Mouse (Mus musculus) layer of hippocampus, postnatal 25 days (tissue): Measurements from ENCODE around the gene C2. TPM values are rescaled to one million over a fixed set of nuclear protein-coding genes. Genes with fewer than 3 reads are reported as not detected.
"Not testable (repeated sequence)": the region's sequence is repeated elsewhere in the genome, so short reads cannot be mapped to it uniquely, and the experiment has no call there.

Experiments
- DNase-seq, 2 experiments: peaks; one replicate each; pipeline ENCODE4 v3.0.0; 2022; ENCODE audit warnings: mixed read lengths in 2 of 2, low spot score in 1 of 2; ENCODE audit errors: extremely low spot score in 1 of 2
- microRNA-seq, 2 experiments: library from miRNA; unstranded; fragments of <30 nt; microRNA quantifications; one replicate each; pipeline ENCODE4 v1.2.0; 2021
- total RNA-seq, 2 experiments: library from RNA; stranded (reverse); gene quantifications; 2 replicates each; pipeline ENCODE4 v1.2.3; 2021

C2 gene
- total RNA-seq, 2 experiments from 2014 or later, result 0.86 to 1.9 TPM

DNA sequence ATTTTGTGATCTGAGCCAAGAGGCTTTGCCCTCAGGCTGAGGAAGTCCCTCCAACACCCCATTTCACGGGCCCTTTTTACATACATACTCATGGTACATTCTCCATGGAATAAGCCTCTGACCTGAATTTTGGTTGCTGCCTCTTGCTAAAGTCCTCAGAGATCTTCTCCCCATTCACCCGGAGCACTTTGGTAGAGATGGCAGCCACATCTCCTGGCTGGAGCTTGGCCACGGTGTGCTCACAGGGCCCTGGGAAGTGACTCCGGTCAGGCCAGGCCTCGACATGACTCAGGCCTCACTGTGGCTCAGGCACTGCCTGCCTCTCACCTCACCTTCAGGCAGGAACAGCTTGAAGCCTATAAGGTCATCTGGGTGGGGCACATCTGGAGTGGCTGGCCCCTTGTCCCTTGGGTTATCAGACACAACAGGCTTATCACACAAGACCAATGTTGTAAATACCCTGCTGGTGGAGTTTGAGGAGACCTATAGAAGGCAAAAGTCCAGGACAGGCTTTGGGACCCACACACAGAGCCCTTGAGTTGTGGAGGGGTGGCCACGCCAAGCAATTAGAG, 57.2 kb downstream of the C2 start:
- DNase-seq, result no peak

DNA sequence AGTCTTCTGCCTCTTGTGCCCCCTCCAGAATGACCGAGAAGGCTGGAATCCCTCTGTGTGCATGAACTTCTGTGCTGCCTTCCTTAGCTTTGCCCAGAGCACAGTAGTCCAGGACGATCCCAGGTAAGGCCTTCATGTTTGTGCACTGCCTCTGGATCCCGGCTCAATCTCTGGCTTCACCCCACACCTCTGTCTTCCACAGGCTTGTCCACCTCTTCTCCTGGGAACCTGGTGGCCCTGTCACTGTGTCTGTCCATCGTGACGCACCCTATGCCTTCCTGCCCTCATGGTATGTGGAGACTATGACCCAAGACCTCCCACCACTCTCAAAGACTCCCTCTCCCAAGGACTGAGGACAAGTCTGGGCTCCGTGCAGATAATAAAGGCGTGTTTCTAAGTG, 59.3 kb downstream of the C2 start:
- no peak for DNase-seq

DNA sequence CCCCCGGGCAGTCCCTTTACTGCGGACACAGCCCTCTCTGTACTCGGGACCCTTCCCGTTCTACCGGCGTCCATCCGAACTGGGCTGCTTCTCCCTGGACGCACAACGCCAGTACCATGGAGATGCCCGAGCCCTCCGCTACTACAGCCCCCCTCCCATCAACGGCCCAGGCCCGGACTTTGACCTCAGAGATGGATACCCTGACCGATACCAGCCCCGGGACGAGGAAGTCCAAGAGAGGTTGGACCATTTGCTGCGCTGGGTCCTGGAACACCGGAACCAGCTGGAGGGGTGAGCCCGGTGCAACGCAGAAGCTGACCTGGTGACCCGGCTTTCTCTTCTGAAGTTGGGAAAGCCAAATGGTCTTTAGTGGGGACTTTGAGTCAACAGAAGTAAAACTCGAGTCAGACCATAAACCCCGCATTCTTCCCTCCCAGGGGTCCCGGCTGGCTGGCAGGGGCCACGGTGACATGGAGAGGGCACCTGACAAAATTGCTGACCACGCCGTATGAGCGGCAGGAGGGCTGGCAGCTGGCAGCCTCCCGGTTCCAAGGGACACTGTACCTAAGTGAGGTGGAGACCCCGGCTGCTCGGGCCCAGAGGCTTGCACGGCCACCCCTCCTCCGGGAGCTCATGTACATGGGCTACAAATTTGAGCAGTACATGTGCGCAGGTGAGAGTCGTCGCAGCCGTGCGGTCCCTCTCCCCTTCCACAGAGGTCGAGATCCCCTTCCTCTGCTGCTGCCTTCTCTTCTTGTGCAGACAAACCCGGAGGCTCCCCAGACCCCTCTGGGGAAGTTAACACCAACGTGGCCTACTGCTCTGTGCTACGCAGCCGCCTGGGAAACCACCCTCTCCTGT, 60.4 kb downstream of the C2 start:
- DNase-seq, result no peak

DNA sequence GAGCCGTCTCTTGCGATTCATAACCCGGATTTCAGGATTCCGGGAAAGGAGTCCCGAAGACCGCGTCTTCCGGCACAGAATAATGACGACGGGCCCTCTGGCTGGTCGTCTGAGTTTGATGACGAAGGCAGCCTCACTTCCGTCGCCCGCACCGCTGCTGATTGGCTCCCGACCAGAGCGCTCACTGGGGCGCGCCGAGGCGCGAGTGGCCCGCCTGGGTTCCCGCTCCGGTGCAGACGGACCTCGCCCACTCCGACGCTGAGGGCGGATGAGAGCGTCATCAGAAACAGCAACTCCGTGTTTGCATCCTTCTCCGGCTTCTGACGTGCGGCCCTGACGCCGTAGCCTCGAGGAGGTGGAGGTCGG, 61.2 kb downstream of the C2 start, which contains the start of the genes Stk19 and Dxo:
Stk19 (minus strand) TSS at position 90 of the 366 bp plus-strand sequence.
Dxo (plus strand) TSS at position 164 of the 366 bp plus-strand sequence.
- DNase-seq, result peak; percentile 92 to 95

DNA sequence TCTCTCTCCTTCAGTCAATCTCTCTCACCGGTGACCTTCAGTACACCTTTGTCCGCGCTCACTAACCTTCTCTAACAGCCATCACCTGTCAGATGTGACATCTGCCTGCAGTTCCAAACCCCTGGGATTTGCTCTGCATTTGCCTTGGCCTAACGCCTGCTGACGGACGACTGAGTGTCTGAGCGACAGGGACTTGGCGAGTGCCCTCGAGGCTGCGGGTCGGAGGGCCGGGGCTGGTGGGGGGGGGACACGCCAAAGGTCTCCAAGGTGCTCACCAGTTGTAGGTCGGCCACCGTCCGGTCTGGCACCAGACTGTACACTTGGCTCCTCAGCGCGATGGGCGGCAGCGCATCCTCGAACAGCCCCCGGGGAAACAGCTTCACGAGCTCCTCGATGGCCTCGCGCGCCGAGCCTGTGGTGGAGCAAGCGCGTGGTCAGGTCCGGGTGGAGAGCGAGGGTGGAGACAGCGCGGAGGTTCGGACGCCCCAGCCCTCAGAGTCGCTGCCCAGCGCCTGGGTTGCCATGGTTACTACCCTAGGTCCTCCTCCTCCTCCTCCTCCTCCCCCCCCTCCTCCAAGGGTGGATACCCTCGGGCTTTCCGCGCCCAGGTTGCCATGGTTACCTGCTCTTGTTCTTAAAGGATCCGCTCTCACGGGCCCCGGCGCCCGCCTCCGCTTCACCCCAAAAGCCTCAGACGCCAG, 61.8 kb downstream of the C2 start:
- no peak for DNase-seq

DNA sequence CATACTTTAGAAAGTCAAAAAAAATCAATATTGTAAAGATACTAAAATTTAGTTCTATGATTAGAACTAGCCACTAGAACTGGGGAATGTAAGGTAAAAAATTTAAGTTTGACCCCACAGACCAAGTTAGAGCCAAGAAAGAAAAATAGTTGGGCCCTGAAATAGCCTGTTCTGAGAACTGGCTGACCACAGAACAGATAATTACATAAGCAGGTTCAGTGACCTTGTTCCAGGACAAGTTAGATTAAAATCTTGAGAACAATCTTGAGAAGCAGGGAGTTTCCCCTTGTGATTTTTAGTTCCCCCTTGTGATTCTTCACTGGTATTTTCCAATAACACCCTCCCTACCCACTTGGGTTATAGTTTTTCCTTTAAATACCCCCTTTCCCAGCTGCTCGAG, 67.3 kb downstream of the C2 start:
- DNase-seq, result not testable (repeated sequence)

DNA sequence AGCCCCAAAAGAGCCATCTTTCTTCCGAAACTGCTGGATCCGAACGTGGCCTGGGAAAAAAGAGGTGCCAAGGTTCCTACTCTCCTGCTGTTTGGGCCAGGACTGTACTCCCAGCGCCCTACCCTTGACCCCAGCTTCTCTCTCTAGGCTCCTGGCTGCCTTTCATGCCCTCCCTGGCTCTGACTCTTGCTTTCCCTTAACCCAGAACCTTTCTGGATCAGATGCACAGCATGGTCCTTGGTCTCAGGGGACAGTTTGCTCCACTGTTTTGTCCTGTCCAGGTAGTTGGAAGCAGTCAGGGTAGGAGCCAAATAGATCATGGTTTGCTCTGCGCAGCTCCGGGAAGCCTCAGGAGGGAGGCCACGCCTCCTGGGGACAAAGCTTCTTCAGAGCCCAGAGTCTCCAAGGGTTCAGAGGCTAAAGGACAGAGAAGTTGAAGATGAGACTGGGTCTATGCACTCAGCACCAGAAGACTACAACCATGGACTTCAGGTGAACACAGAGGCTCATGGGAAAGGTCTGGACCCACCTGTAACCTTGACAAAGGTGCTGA, 83.2 kb downstream of the C2 start:
- DNase-seq, result no peak

DNA sequence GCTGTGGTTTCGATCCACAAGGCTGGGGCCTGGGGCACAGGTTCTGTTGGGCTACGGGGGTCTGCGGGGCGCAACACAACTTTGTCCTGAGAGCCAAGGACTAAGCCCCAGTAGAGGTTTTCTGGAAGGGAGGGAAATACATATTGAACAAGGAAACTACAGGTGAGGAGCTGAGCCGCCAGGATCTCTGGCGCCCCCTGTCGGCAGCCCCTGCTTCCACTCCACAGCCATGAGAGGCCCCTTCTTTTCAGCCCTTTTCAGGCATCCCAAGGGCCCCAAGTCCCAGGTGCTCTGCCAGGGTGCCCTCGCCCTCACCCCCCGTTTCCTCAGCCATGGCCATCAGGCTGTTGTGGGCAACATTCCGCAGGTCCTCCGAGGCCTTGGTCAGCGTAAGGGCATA, 84.3 kb downstream of the C2 start:
- DNase-seq, result peak; percentile 38 to 64

Small RNA genes lying within 50 kb of the gene (microRNA-seq; reads per million reads assigned to microRNA genes)
- gene Mir6970 (2.6 to 3.0 reads per million in 2 experiments), gene Mir6971 (3.1 to 5.8 reads per million in 2 experiments), gene Mir6972 (0 reads per million in 2 experiments)

Other genes starting within 250 kb of the C2 start
- 1 to 10 TPM; 7.1 to 9.0 TPM for gene Tnxb, start 227.7 kb downstream of the C2 start, total RNA-seq
- 10 to 100 TPM; 16.5 to 17.5 TPM for gene C4b, start 154.4 kb downstream of the C2 start, total RNA-seq
- under 1 TPM; 0.12 to 0.19 TPM for gene Cyp21a1, start 93.7 kb downstream of the C2 start, total RNA-seq
- 10 to 100 TPM; 57.3 to 59.8 TPM for gene Stk19, start 61.3 kb downstream of the C2 start, total RNA-seq
- gene Dxo, start 61.2 kb downstream of the C2 start, total RNA-seq, result 10 to 100 TPM; 36.7 to 37.7 TPM
- 10 to 100 TPM; 64.7 to 72.4 TPM for gene Skiv2l, start 48.1 kb downstream of the C2 start, total RNA-seq
- gene Nelfe, start 47.9 kb downstream of the C2 start, total RNA-seq, result 10 to 100 TPM; 32.1 to 39.1 TPM
- gene Cfb, start 35.7 kb downstream of the C2 start, total RNA-seq, result under 1 TPM in 1 of 2 experiments, not detected in 1; 0.17 TPM
- gene Zbtb12, start 18.8 kb downstream of the C2 start, total RNA-seq, result 1 to 10 TPM; 7.3 to 7.7 TPM
- not detected for gene Gm20547, start 16.2 kb downstream of the C2 start, total RNA-seq
- gene Ehmt2, start 204 bp upstream of the C2 start, total RNA-seq, result 100 to 1,000 TPM; 164 to 188 TPM
- gene Slc44a4, start 16.2 kb upstream of the C2 start, total RNA-seq, result under 1 TPM; 0.20 to 0.21 TPM
- gene Neu1, start 33.0 kb upstream of the C2 start, total RNA-seq, result 10 to 100 TPM; 37.2 to 37.4 TPM
- gene Hspa1b, start 61.0 kb upstream of the C2 start, total RNA-seq, result 10 to 100 TPM; 17.0 to 23.5 TPM
- not detected for gene Gm20481, start 71.6 kb upstream of the C2 start, total RNA-seq
- 10 to 100 TPM; 14.9 to 17.9 TPM for gene Hspa1a, start 73.9 kb upstream of the C2 start, total RNA-seq
- gene Hspa1l, start 74.4 kb upstream of the C2 start, total RNA-seq, result under 1 TPM; 0.22 to 0.31 TPM
- 10 to 100 TPM; 18.1 to 19.3 TPM for gene Lsm2, start 83.6 kb upstream of the C2 start, total RNA-seq
- gene Vars, start 102.7 kb upstream of the C2 start, total RNA-seq, result 10 to 100 TPM; 43.7 to 55.6 TPM
- under 1 TPM; 0.07 to 0.23 TPM for gene Vwa7, start 118.3 kb upstream of the C2 start, total RNA-seq
- gene Sapcd1, start 129.8 kb upstream of the C2 start, total RNA-seq, result 1 to 10 TPM in 1 of 2 experiments, under 1 TPM in 1; 0.64 to 1.1 TPM
- gene Msh5, start 148.5 kb upstream of the C2 start, total RNA-seq, result under 1 TPM; 0.62 to 0.82 TPM
- gene Clic1, start 151.7 kb upstream of the C2 start, total RNA-seq, result 10 to 100 TPM in 1 of 2 experiments, 1 to 10 TPM in 1; 9.7 to 10.1 TPM
- gene Ddah2, start 160.8 kb upstream of the C2 start, total RNA-seq, result 10 to 100 TPM; 19.5 to 20.7 TPM
- not detected for gene Ly6g6c, start 167.1 kb upstream of the C2 start, total RNA-seq
- gene Mpig6b, start 167.9 kb upstream of the C2 start, total RNA-seq, result not detected
- 1 to 10 TPM; 4.1 to 4.3 TPM for gene Ly6g6e, start 178.6 kb upstream of the C2 start, total RNA-seq
- 1 to 10 TPM in 1 of 2 experiments, under 1 TPM in 1; 0.80 to 1.2 TPM for gene Ly6g6d, start 179.8 kb upstream of the C2 start, total RNA-seq
- gene Ly6g6f, start 187.3 kb upstream of the C2 start, total RNA-seq, result not detected
- 10 to 100 TPM; 97.9 to 98.1 TPM for gene Abhd16a, start 191.0 kb upstream of the C2 start, total RNA-seq
- gene Ly6g5c, start 210.0 kb upstream of the C2 start, total RNA-seq, result not detected
- under 1 TPM; 0.42 to 0.54 TPM for gene Ly6g5b, start 217.2 kb upstream of the C2 start, total RNA-seq
- 10 to 100 TPM; 14.2 to 14.4 TPM for gene Gpank1, start 223.2 kb upstream of the C2 start, total RNA-seq
- 100 to 1,000 TPM; 179 to 181 TPM for gene Csnk2b, start 223.8 kb upstream of the C2 start, total RNA-seq
- gene D17H6S53E, start 228.1 kb upstream of the C2 start, total RNA-seq, result 10 to 100 TPM; 27.0 to 27.3 TPM
- gene Apom, start 233.8 kb upstream of the C2 start, total RNA-seq, result not detected
- 100 to 1,000 TPM; 290 to 320 TPM for gene Bag6, start 236.9 kb upstream of the C2 start, total RNA-seq